Comparison of ENCODE assay signal across 8 mouse cellular contexts in the genomic region with DNA sequence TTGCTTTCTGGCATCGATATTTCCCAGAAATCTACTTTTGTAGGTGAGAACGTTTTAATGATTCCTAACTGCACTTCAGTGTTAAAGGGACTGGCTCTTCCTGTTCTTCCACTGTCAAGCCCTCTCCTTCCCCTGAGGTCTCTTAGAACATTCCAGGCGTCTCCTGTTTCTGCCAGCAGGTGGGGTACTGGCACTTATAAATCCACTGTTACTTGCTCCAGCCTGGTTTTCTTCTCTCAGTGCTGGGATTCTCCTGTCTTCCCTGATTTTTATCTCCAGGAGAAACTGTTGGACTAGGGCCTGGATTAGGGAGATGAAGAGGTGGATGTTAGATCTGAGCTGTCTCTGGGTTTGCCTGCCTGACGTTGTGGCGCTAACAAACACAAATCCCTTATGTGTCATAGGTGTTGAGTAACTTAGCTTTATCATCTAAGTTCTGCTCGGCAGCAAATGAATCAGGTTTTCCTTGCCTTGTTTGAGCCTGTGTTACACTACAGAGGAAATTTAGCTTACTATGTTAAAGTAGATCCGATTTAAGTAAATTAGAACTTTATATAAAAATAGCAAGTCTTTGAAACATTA. TPM values are rescaled to one million over a fixed set of nuclear protein-coding genes. Genes with fewer than 3 reads are reported as not detected.
DNase-seq lines count a peak whose midpoint lies in the region; ATAC-seq and TF ChIP-seq lines count a peak whose summit lies in the region.

No protein-coding gene starts in this region.

- no peaks in the 10 kb centered on the region for H3K4me1 ChIP-seq in cerebellum, adult 2 months (ENCODE audit: control insufficient read depth, insufficient read depth, low read length)

- TF ChIP-seq CTCF in cerebellum, adult 2 months (IDR thresholded peaks at IDR 0.05; ENCODE audit: borderline replicate concordance, insufficient read depth, low read depth, low read length), result peak; percentile 47; the same call in 1 of the 2 replicates

- TF ChIP-seq POLR2A in cerebellum, adult 2 months (IDR thresholded peaks at IDR 0.05; ENCODE audit: borderline replicate concordance, insufficient read depth, low read length), result no peak

- DNase-seq in Muller cell, postnatal 12 days (ENCODE audit: inconsistent ontology term), result peak; percentile 68
- peak; percentile 20 to 31 for DNase-seq in cerebellum, adult 2 months
- peak; percentile 62 for DNase-seq in forelimb bud, embryonic 11.5 days (ENCODE audit: low read depth, low spot score)
- DNase-seq in heart, postnatal 36 days, result peak; percentile 73 to 77
- peak; percentile 83 for DNase-seq in layer of hippocampus, adult 9-10 months (ENCODE audit: low spot score)
- peak; percentile 87 for DNase-seq in lung, postnatal 25 days (ENCODE audit: low spot score)
- DNase-seq in right cerebral cortex, postnatal 10 days (ENCODE audit: low spot score in 2 of 2), result peak; percentile 82 to 87

- H3K4me3 ChIP-seq in cerebellum, adult 2 months (replicated peaks; ENCODE audit: insufficient read depth, low read depth, low read length), result no peak overlapping the region

- H3K27me3 ChIP-seq in cerebellum, adult 2 months (ENCODE audit: control insufficient read depth, insufficient read depth, low read length), result no peaks in the 10 kb centered on the region

- 56% methylated on average over 7 of the region's 7 CpGs for WGBS in cerebellum, adult 2 months

- intact Hi-C loops in heart, postnatal 36 days (cut with DNase I), result loop anchor here (2.0 to 10.0 kb wide), 4 partner anchors 44 to 762 kb away; a partner anchor contains a TSS

- no peak overlapping the region for H3K27ac ChIP-seq in cerebellum, adult 2 months (ENCODE audit: insufficient read depth, low read length)

- ATAC-seq in activated CD4-positive, CD25-positive, alpha-beta regulatory T cell, adult 4 months, result no peak

RNA-seq across cellular contexts. Expression of a gene that starts 44.0 kb away (rescaled TPM):
- polyA plus RNA-seq in cerebellum, adult 2 months (2012; rRNA removed), result 5.6 and 6.0 TPM in 2 replicates
- 10 to 100 TPM; 12.1 to 16.4 TPM for total RNA-seq in heart, postnatal 36 days (2021)
- under 1 TPM; 0.11 to 0.25 TPM for polyA plus RNA-seq in activated CD4-positive, CD25-positive, alpha-beta regulatory T cell, adult 4 months (2017; shearing (Covaris generic))

Comparison
In these comparisons a context has a peak if more than half of its experiments do, and no peak if none do; other contexts are left out.
1. DNase-seq: peak in every context shown above with its lines; median percentile 87 in lung, postnatal 25 days; 84 in right cerebral cortex, postnatal 10 days; 83 in layer of hippocampus, adult 9-10 months; 75 in heart, postnatal 36 days; 68 in Muller cell, postnatal 12 days; 62 in forelimb bud, embryonic 11.5 days; 26 in cerebellum, adult 2 months.